Mouse (Mus musculus): Measurements from ENCODE around the gene Veph1. TPM values are rescaled to one million over a fixed set of nuclear protein-coding genes. Genes with fewer than 3 reads are reported as not detected.
"Not testable (repeated sequence)": the region's sequence is repeated elsewhere in the genome, so short reads cannot be mapped to it uniquely, and the experiment has no call there.

The Veph1 gene
- polyA plus RNA-seq, 1 experiment from 2014 or later = 2.7 TPM

DNA sequence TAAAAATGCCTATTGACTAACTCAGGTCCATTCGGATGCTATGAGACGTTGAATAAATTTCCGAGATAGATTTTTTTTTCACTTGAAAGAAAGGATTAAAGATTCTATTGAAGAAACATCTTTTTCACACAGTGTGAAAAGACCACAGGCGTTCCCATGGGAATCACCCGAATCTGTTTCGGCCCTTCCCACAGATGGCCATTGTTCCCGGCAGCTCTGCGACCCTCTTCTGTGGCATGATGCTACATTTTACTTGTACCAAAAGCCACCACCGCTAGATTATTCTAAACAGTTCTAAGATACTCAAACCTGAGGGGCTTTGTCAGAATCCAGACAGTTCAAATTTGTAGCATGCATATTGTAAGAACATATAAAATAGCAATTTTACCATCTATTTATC, 1.4 kb downstream of the Veph1 start:
- H3K4me2 ChIP-seq = no peak overlapping the region
- 20% methylated on average over 9 of the region's 9 CpGs for WGBS
- ATAC-seq (ENCODE audit: low FRiP score) = peak; percentile 43; the same call in 1 of the 2 replicates

DNA sequence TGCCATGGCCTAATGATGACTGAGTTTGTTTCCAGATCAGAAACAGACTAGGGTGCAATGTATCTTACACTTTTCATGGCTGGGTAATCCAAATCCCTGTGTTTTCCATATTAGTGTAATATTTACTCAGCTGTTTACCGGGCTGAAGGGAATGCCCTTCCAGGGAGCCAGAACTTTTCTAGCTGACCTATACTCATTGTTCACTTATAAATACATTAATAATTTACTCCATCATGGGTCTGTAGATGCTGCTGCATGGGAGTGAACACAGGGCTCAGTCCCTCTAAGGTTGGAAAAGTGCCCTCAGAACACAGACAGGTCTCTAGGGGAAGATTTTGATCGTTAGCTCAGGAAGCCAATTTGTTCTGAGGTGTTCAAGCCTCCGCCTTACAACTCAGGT, 1.9 kb downstream of the Veph1 start:
- H3K9ac ChIP-seq (replicated peaks) = no peak overlapping the region
- ATAC-seq (ENCODE audit: low FRiP score) = no peak
- H3K36me3 ChIP-seq = no peaks in the 10 kb centered on the region
- H3K4me2 ChIP-seq = no peak overlapping the region
- peaks cover 14% of the 10 kb centered on the region; the same call in 1 of the 2 replicates for H3K4me1 ChIP-seq
- no peaks in the 10 kb centered on the region for H3K9me3 ChIP-seq (replicated peaks)
- no peak overlapping the region for H3K27ac ChIP-seq (replicated peaks)
- WGBS = 67% methylated on average over 3 of the region's 3 CpGs
- no peaks in the 10 kb centered on the region for H3K27me3 ChIP-seq (replicated peaks)
- no peak overlapping the region for H3K4me3 ChIP-seq (replicated peaks)

More for the DNA sequence above, 1.4 kb downstream of the Veph1 start:
- H3K36me3 ChIP-seq = no peaks in the 10 kb centered on the region
- H3K9ac ChIP-seq (replicated peaks) = no peak overlapping the region
- peaks cover 14% of the 10 kb centered on the region; the same call in 1 of the 2 replicates for H3K4me1 ChIP-seq
- H3K27me3 ChIP-seq (replicated peaks) = no peaks in the 10 kb centered on the region
- no peak overlapping the region for H3K27ac ChIP-seq (replicated peaks)
- no peaks in the 10 kb centered on the region for H3K9me3 ChIP-seq (replicated peaks)
- no peak overlapping the region for H3K4me3 ChIP-seq (replicated peaks)

DNA sequence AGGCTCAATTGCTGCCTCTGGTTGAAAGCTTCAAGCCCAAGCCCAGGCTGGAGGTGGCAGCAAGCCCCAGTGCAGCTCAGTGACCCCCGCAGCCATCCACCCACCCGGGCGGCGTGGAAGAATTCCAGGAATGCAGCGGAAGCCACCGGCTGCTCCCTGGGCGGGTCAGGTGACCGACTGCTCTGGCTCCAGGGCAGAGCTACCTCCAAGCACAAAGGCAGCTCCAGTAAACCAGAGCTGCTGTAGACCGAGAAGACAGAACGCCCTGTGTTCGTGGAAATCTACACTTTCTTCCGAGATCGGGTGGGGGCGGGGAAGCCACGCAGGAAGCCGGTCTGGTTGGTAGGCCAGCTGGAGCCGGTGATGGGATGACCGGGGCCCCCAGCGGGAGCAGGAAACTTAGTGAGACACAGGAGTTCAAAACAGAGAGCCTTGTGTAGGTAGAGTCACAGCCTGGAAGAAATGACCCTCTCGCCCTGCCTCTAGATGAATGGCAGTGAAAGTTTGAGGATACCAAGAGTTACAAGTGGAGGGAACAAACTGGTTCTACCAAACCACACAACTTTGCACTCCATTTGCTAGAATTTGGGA, 4.2 kb downstream of the Veph1 start:
- Histone ChIP-seq H3K9ac (replicated peaks) (no peak overlapping the region), H3K4me1 (peaks cover 14% of the 10 kb centered on the region; the same call in 1 of the 2 replicates), H3K4me2 (peak overlapping the region; percentile 57), H3K4me3 (replicated peaks) (peak overlapping the region; percentile 26), H3K36me3 (no peaks in the 10 kb centered on the region), H3K27ac (replicated peaks) (no peak overlapping the region), H3K27me3 (replicated peaks) (no peaks in the 10 kb centered on the region), H3K9me3 (replicated peaks) (no peaks in the 10 kb centered on the region)
- 0 out of 2 replicates have a peak, but pooled peaks have one; percentile 31 for ATAC-seq (ENCODE audit: low FRiP score)
- WGBS = 15% methylated on average over 20 of the region's 20 CpGs

DNA sequence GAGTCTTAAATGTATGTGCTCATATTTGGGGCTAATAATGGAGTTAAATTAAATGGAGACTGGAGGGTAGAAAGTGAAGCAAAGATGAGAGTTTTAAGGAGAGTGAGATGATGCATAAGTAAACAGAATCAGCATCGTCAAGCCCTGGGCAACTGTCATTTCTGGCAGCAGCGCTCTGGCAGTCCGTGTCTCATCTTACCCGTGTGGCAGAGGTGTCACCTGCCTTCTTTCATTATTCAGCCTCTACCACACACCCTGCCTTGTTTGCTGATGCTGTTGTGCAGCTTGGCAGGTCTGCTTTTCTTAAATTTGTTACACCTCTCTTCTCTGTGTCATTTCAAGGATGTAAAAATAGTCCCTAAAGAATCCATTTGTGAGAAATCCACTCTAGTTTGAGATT, 33.4 kb downstream of the Veph1 start:
- H3K27ac ChIP-seq (replicated peaks) = no peak overlapping the region
- H3K9ac ChIP-seq (replicated peaks) = no peak overlapping the region
- no peak overlapping the region for H3K4me3 ChIP-seq (replicated peaks)
- H3K4me2 ChIP-seq = no peak overlapping the region
- H3K27me3 ChIP-seq (replicated peaks) = no peaks in the 10 kb centered on the region
- H3K4me1 ChIP-seq = no peaks in the 10 kb centered on the region
- no peak for ATAC-seq (ENCODE audit: low FRiP score)
- 89% methylated on average over 4 of the region's 4 CpGs for WGBS
- H3K9me3 ChIP-seq (replicated peaks) = no peaks in the 10 kb centered on the region
- no peaks in the 10 kb centered on the region for H3K36me3 ChIP-seq

DNA sequence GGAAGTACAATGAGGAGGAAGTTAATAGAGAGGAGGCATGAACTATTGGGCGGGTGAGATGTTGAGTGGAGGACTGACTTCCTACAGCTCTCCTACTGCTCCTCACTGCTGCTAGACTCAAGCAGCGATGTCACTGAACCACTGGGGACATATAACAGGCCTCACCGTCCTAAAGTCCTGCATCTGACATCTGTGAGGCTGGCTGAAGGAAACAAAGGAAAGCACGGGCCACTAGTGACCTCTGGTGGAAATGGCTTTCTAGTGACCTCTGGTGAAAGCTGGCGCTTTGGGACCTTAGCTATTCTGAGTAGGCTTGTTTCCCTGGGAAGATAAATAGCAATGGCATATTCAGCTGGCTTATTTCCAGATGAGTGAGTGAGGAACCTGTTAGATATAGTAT, 34.3 kb downstream of the Veph1 start:
- no peak overlapping the region for H3K4me3 ChIP-seq (replicated peaks)
- 37% methylated on average over 5 of the region's 5 CpGs for WGBS
- no peak for ATAC-seq (ENCODE audit: low FRiP score)
- no peak overlapping the region for H3K27ac ChIP-seq (replicated peaks)
- H3K4me1 ChIP-seq = no peaks in the 10 kb centered on the region
- no peak overlapping the region for H3K9ac ChIP-seq (replicated peaks)
- H3K4me2 ChIP-seq = no peak overlapping the region
- H3K36me3 ChIP-seq = no peaks in the 10 kb centered on the region
- no peaks in the 10 kb centered on the region for H3K9me3 ChIP-seq (replicated peaks)
- H3K27me3 ChIP-seq (replicated peaks) = no peaks in the 10 kb centered on the region

DNA sequence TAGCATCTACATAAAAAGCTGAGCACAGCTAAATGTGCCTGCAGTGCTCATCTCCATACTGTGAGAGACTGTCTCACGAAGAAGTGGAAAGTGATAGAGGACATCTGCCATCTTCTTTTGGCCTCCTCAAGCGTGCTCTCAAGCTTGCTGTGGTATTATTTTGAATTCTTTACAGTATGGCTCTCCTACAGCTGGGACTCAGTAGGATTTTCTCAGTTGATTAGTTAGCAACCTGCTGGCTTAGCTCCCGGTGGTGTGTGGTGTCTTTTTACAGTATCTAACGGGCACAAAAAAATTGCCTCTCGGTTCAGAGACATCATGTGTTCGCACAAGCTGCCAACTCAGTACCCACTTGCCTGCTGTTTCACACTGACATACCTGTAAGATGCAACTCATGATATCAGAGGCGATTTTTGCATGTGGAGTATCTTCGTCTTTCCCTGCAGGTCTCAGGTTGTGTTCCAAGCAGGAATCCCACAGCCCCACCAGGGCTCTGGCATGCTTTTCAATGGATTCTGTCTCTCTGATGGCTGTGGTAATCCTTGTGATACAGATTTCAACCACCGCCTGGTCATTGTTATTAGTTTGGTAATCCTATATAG, 42.0 kb downstream of the Veph1 start:
- Histone ChIP-seq H3K4me1 (no peaks in the 10 kb centered on the region), H3K4me2 (no peak overlapping the region), H3K27me3 (replicated peaks) (no peaks in the 10 kb centered on the region), H3K9me3 (replicated peaks) (no peaks in the 10 kb centered on the region), H3K4me3 (replicated peaks) (no peak overlapping the region), H3K27ac (replicated peaks) (no peak overlapping the region), H3K36me3 (no peaks in the 10 kb centered on the region), H3K9ac (replicated peaks) (no peak overlapping the region)
- 86% methylated on average over 9 of the region's 9 CpGs for WGBS
- no peak for ATAC-seq (ENCODE audit: low FRiP score)

DNA sequence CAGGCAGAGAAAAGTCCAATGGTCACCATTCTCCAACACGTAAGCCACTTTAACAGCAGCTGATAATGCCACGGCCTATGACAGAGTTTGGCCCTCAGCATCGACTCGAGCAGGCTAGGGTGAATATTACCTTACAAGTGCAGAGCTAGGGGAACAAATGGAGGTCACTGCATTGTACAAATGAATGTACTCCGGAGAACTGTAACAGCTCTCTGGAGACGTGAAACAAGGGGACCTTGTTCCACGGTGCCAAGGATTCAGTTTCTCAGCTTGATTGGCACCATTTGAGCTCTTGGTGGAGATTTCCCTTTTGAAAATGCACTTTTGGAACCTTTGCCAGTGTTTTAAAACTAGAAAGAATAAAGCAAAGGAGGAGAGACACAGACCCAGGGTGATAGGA, 44.8 kb downstream of the Veph1 start:
- Histone ChIP-seq H3K4me3 (replicated peaks) (no peak overlapping the region), H3K36me3 (no peaks in the 10 kb centered on the region), H3K27ac (replicated peaks) (no peak overlapping the region), H3K9ac (replicated peaks) (no peak overlapping the region), H3K27me3 (replicated peaks) (no peaks in the 10 kb centered on the region), H3K4me2 (no peak overlapping the region), H3K9me3 (replicated peaks) (no peaks in the 10 kb centered on the region), H3K4me1 (no peaks in the 10 kb centered on the region)
- ATAC-seq (ENCODE audit: low FRiP score) = no peak
- WGBS = 66% methylated on average over 7 of the region's 7 CpGs

DNA sequence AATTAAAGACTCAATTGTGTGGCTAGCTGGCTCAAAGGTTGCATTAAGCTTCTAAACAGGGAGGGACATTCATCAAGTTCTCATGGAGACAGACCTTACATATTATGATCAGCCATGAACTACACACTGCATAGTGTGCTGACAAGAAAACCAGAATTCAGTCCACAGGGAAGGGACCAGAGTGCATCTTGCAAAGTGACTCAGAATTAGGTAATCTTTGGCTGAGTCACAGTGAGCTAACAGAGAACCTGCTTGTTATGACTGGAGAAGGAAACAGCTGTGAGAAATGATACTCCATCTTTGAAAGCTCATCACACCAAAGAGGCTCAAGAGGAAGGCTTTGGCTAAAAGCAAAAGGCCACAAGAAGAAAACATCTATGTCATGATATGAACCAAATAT, 56.2 kb downstream of the Veph1 start:
- Histone ChIP-seq H3K27me3 (replicated peaks) (no peaks in the 10 kb centered on the region), H3K9me3 (replicated peaks) (no peaks in the 10 kb centered on the region), H3K27ac (replicated peaks) (no peak overlapping the region), H3K4me3 (replicated peaks) (no peak overlapping the region), H3K4me2 (no peak overlapping the region), H3K4me1 (no peaks in the 10 kb centered on the region), H3K36me3 (no peaks in the 10 kb centered on the region), H3K9ac (replicated peaks) (no peak overlapping the region)
- no peak for ATAC-seq (ENCODE audit: low FRiP score)

DNA sequence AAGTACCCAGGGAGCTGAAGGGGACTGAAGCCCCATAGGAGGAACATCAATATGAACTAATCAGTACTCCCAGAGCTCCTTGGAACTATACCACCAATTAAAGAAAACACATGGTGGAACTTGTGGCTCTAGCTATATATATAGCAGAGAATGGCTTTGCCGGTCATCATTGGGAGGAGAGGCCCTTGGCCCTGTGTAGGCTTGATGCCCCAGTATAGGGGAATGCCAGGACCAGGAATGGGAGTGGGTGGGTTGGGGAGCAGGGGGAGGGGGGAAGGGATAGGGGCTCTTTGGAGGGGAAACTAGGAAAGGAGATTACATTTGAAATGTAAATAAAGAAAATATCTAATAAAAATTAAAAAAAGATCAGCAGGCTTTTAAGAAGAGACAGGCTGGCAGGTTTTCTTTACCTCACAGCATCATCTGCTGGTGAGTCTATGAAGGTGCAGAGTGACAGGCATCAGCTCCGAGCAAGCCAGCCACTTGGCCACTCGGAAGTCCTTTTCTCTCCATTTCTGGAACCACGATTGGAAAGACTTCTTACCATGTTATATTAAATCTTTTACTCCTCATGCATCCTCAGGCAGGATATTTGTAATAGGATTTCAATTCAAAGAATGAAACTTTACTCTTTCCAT, 60.3 kb downstream of the Veph1 start:
- not testable (repeated sequence) for H3K9me3 ChIP-seq (replicated peaks); H3K4me2 ChIP-seq; H3K27ac ChIP-seq (replicated peaks); H3K9ac ChIP-seq (replicated peaks); H3K4me3 ChIP-seq (replicated peaks); H3K4me1 ChIP-seq; H3K36me3 ChIP-seq; H3K27me3 ChIP-seq (replicated peaks)
- ATAC-seq (ENCODE audit: low FRiP score) = peak; percentile 77; the same call in 1 of the 2 replicates
- WGBS = 51% methylated on average over 4 of the region's 4 CpGs

DNA sequence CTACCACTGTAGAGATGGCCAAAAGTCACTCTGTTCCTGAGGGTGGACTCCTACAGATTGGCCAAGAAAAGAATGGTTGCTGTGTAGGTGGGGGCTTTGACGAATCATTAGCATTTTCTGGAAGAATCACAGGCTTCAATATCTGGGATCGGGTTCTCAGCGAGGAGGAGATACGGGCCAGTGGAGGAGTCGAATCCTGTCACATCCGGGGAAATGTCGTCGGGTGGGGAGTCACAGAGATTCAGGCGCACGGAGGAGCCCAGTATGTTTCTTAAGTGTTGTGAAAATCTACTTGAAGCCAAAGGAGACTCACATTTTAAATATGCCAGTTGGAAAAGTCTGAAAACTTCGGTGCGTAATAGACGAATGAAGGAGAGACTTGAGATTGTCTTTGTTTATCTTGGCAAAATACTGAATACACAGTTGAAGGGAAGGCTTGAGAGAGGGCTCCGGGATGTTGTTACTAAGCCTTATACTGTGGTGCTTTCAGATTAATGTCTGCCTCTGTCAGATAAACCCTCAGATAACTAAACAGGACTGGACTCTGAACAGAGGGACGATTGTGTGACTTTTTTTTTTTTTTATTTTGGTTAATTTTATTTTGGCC, 71.6 kb downstream of the Veph1 start:
- Histone ChIP-seq H3K4me3 (replicated peaks) (no peak overlapping the region), H3K9me3 (replicated peaks) (no peaks in the 10 kb centered on the region), H3K4me1 (peaks cover 12% of the 10 kb centered on the region; the same call in 1 of the 2 replicates), H3K27me3 (replicated peaks) (no peaks in the 10 kb centered on the region; the same call in 1 of the 2 replicates), H3K9ac (replicated peaks) (no peak overlapping the region), H3K4me2 (no peak overlapping the region), H3K27ac (replicated peaks) (no peak overlapping the region), H3K36me3 (no peaks in the 10 kb centered on the region)
- no peak for ATAC-seq (ENCODE audit: low FRiP score)
- WGBS = 87% methylated on average over 15 of the region's 15 CpGs

DNA sequence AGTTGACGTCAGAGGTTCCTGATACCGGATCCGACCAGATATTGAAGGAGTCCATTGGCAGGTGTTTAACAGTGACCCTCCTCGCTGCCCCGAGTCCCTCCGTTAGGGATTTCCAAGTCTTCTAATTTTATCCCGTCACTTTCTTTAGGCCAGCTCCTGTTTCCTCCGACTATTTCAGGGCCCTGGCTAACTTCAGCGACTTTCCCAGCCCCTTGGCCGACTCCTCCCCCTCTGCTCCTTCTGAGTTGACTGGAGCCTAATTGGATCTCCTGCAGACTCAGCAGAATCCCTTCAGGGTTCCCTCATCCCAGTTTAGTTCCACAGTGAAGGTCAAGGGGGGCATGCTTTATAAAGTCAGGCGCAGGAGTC, 75.4 kb downstream of the Veph1 start:
- Histone ChIP-seq H3K4me1 (peaks cover 16% of the 10 kb centered on the region; the same call in 1 of the 2 replicates), H3K27me3 (replicated peaks) (peaks cover 4% of the 10 kb centered on the region; the same call in 1 of the 2 replicates), H3K4me3 (replicated peaks) (peak overlapping the region; percentile 60), H3K36me3 (no peaks in the 10 kb centered on the region), H3K4me2 (peak overlapping the region; percentile 98), H3K9ac (replicated peaks) (peak overlapping the region; percentile 62), H3K9me3 (replicated peaks) (no peaks in the 10 kb centered on the region), H3K27ac (replicated peaks) (peak overlapping the region; percentile 37; the same call in 1 of the 2 replicates)
- ATAC-seq (ENCODE audit: low FRiP score) = peak; percentile 45
- whole genome bisulfite sequencing = 1% methylated on average over 11 of the region's 11 CpGs

All from neural tube, embryonic 15.5 days (tissue).